21 mouse cellular contexts compared by ENCODE assay signal in the genomic region with DNA sequence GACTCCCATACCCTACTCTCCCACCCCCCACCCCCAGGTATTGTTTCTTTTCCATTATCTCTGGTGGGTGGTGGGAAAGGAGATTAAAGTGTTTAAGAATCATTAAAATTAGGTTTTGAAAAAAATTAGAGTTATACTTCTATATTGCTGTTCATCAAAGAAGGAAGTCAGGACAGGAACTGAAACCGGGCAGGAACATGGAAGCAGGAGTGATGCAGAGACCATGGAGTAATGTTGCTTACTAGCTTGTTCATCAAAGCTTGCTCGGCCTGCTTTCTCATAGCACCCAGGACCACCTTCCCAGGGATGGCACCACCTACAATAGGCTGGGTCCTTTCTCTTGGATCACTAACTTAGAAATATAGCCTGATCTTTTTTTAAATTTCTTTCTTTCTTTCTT.
"Had no signal": no experiment of that assay in that cellular context is flagged by ENCODE, and none has a peak within 500 bp of the region (broad histone marks: within the 10 kb centered on the region; RNA-seq: fewer than 3 reads in every experiment).

No protein-coding gene starts in this region.

- H3K4me3 ChIP-seq: liver, embryonic 13.5 days; liver, embryonic 15.5 days; lung, embryonic 15.5 days; midbrain, embryonic 10.5 days; midbrain, embryonic 12.5 days; myocyte; neural tube, embryonic 13.5 days; neural tube, embryonic 15.5 days; stomach, embryonic 15.5 days had no signal

- DNase-seq: liver, embryonic 13.5 days; lung, adult 18-20 months; lung, postnatal 14 days; lung, postnatal 4 days; midbrain, embryonic 14.5 days; retina, postnatal 1 day; right cerebral cortex, adult 18-20 months; thymus, postnatal 14 days; thymus, postnatal 36 days had no signal

- H3K27ac ChIP-seq: liver, embryonic 13.5 days; liver, embryonic 15.5 days; lung, embryonic 15.5 days; midbrain, embryonic 10.5 days; midbrain, embryonic 12.5 days; neural tube, embryonic 13.5 days; neural tube, embryonic 15.5 days; stomach, embryonic 15.5 days; stomach, postnatal 0 days had no signal

- H3K4me2 ChIP-seq: liver, embryonic 11.5 days; liver, embryonic 13.5 days; liver, embryonic 15.5 days; lung, embryonic 15.5 days; midbrain, embryonic 12.5 days; neural tube, embryonic 13.5 days; neural tube, embryonic 15.5 days; stomach, embryonic 15.5 days had no signal

- H3K27me3 ChIP-seq: liver, embryonic 13.5 days; liver, embryonic 15.5 days; lung, embryonic 15.5 days; midbrain, embryonic 12.5 days; neural tube, embryonic 13.5 days; neural tube, embryonic 15.5 days; stomach, embryonic 15.5 days had no signal

- H3K9me3 ChIP-seq: liver, embryonic 13.5 days; liver, embryonic 15.5 days; lung, embryonic 15.5 days; midbrain, embryonic 10.5 days; midbrain, embryonic 12.5 days; neural tube, embryonic 13.5 days; neural tube, embryonic 15.5 days; stomach, embryonic 15.5 days had no signal

- H3K4me1 ChIP-seq: liver, embryonic 13.5 days; liver, embryonic 15.5 days; lung, embryonic 15.5 days; midbrain, embryonic 10.5 days; midbrain, embryonic 12.5 days; neural tube, embryonic 13.5 days; neural tube, embryonic 15.5 days; stomach, embryonic 15.5 days had no signal

- H3K9ac ChIP-seq: liver, embryonic 13.5 days; liver, embryonic 15.5 days; lung, embryonic 15.5 days; midbrain, embryonic 12.5 days; neural tube, embryonic 13.5 days; neural tube, embryonic 15.5 days; stomach, embryonic 15.5 days had no signal

- H3K36me3 ChIP-seq: liver, embryonic 13.5 days; liver, embryonic 15.5 days; lung, embryonic 15.5 days; midbrain, embryonic 10.5 days; midbrain, embryonic 12.5 days; neural tube, embryonic 13.5 days; neural tube, embryonic 15.5 days; stomach, embryonic 15.5 days had no signal

- ATAC-seq: lung, postnatal 0 days; midbrain, embryonic 16.5 days had no signal
